Mouse (Mus musculus) stomach, postnatal 0 days (tissue): Measurements from ENCODE around the gene Adprhl1. TPM values are rescaled to one million over a fixed set of nuclear protein-coding genes. Genes with fewer than 3 reads are reported as not detected.
A peak's percentile ranks its signal among the peaks of the same experiment; 100 is the strongest.

ENCODE experiments used
- ATAC-seq: fragments of 200-750 bp; cut with Nextera tagmentation; 2 replicates; pipeline ENCODE4 v1.8.0; 2017; ENCODE audit not compliant: low FRiP score, low TSS enrichment
- DNase-seq: peaks from one replicate; pipeline ENCODE4 v3.0.0-alpha.2; 2016; ENCODE audit warnings: low spot score
- H3K27ac ChIP-seq: fragments of 300-500 bp; sonication (generic); replicated peaks from 2 replicates; pipeline ENCODE4 v1.5.1; 2014; ENCODE audit warnings: mild to moderate bottlenecking, control low read depth
- H3K27me3 ChIP-seq: fragments of 300-500 bp; sonication (generic); 2 replicates; pipeline ENCODE4 v1.6.1; 2014; ENCODE audit warnings: low read length; ENCODE audit not compliant: control insufficient read depth, insufficient read depth
- H3K36me3 ChIP-seq: fragments of 300-500 bp; sonication (generic); 2 replicates; pipeline ENCODE4 v1.6.1; 2014; ENCODE audit warnings: low read length, mixed read lengths; ENCODE audit not compliant: control insufficient read depth, insufficient read depth
- H3K4me1 ChIP-seq: fragments of 300-500 bp; sonication (generic); replicated peaks from 2 replicates; pipeline ENCODE4 v1.6.1; 2014; ENCODE audit warnings: antibody characterized with exemption; ENCODE audit not compliant: control insufficient read depth, insufficient read depth
- H3K4me2 ChIP-seq: fragments of 300-500 bp; sonication (generic); replicated peaks from 2 replicates; pipeline ENCODE4 v1.6.1; 2014; ENCODE audit warnings: low read depth, mild to moderate bottlenecking, control low read depth, moderate library complexity
- H3K4me3 ChIP-seq: fragments of 300-500 bp; sonication (generic); 2 replicates; pipeline ENCODE4 v1.5.1; 2014; ENCODE audit warnings: low read depth, low read length, control low read depth
- H3K9ac ChIP-seq: fragments of 300-500 bp; sonication (generic); 2 replicates; pipeline ENCODE4 v1.6.1; 2014; ENCODE audit warnings: mild to moderate bottlenecking, low read length, control low read depth, mixed read lengths
- H3K9me3 ChIP-seq: fragments of 300-500 bp; sonication (generic); 2 replicates; pipeline ENCODE4 v1.6.1; 2016; ENCODE audit warnings: low read length; ENCODE audit not compliant: control insufficient read depth
- CTCF ChIP-seq: IDR thresholded peaks from 2 replicates; pipeline ENCODE4 v1.5.1; 2016; ENCODE audit warnings: antibody characterized with exemption, low read depth, mild to moderate bottlenecking, moderate library complexity
- EP300 ChIP-seq: optimal IDR thresholded peaks from 2 replicates; pipeline ENCODE3; 2016; ENCODE audit warnings: antibody characterized with exemption
- WGBS: fragments of 180-500 bp; shearing (Covaris S2); extraction: QIAGEN DNeasy Blood & Tissue Kit; methylation state at CpG from one replicate; pipeline ENCODE4 v1.1.7; 2014; 5-methylcytosine and 5-hydroxymethylcytosine counted together
- polyA plus RNA-seq: library from polyadenylated mRNA; unstranded; fragments of >200 nt; fragmentation: Nextera tagmentation; extraction: Ambion mirVana; gene quantifications from 2 replicates; pipeline ENCODE4 v1.2.1, GENCODE M21; 2015

The Adprhl1 gene
- polyA plus RNA-seq, 1 experiment from 2014 or later, result 0.42 TPM

GRCm38 (mm10) chr8:13226288-13226687 lies 27.7 kb downstream of the Adprhl1 start:
- Histone ChIP-seq H3K4me3 (no peak overlapping the region), H3K9ac (no peak overlapping the region), H3K27ac (no peak overlapping the region), H3K4me1 (no peaks in the 10 kb centered on the region), H3K27me3 (no peaks in the 10 kb centered on the region), H3K4me2 (no peak overlapping the region), H3K9me3 (no peaks in the 10 kb centered on the region), H3K36me3 (no peaks in the 10 kb centered on the region)
- ATAC-seq (no peak), DNase-seq (no peak)
- TF ChIP-seq EP300, result no peak
- TF ChIP-seq CTCF, result no peak
- WGBS, result 55% methylated on average over 6 of the region's 6 CpGs

- Histone ChIP-seq H3K9me3 (no peaks in the 10 kb centered on the region), H3K4me3 (no peak overlapping the region), H3K9ac (no peak overlapping the region), H3K27ac (no peak overlapping the region), H3K27me3 (no peaks in the 10 kb centered on the region), H3K36me3 (no peaks in the 10 kb centered on the region), H3K4me1 (no peaks in the 10 kb centered on the region), H3K4me2 (no peak overlapping the region)
- WGBS, result 82% methylated on average over 9 of the region's 9 CpGs
- DNase-seq (no peak), ATAC-seq (no peak)
- no peak for TF ChIP-seq CTCF
- TF ChIP-seq EP300, result no peak
These were observed 29.5 kb downstream of the Adprhl1 start for GRCm38 (mm10) chr8:13224426-13224825.

GRCm38 (mm10) chr8:13218441-13218840 lies 35.5 kb downstream of the Adprhl1 start:
- ATAC-seq (no peak), DNase-seq (no peak)
- Histone ChIP-seq H3K9ac (no peak overlapping the region), H3K4me1 (no peaks in the 10 kb centered on the region), H3K36me3 (no peaks in the 10 kb centered on the region), H3K4me3 (no peak overlapping the region), H3K9me3 (no peaks in the 10 kb centered on the region), H3K27me3 (no peaks in the 10 kb centered on the region), H3K27ac (no peak overlapping the region), H3K4me2 (no peak overlapping the region)
- 80% methylated on average over 4 of the region's 4 CpGs for WGBS
- TF ChIP-seq CTCF, result no peak
- no peak for TF ChIP-seq EP300

- Histone ChIP-seq H3K4me3 (no peak overlapping the region), H3K27me3 (no peaks in the 10 kb centered on the region), H3K27ac (no peak overlapping the region), H3K4me2 (no peak overlapping the region), H3K4me1 (no peaks in the 10 kb centered on the region), H3K9me3 (no peaks in the 10 kb centered on the region), H3K36me3 (no peaks in the 10 kb centered on the region), H3K9ac (no peak overlapping the region)
- DNase-seq, result no peak
- no peak for ATAC-seq
- no peak for TF ChIP-seq EP300
- no peak for TF ChIP-seq CTCF
These were observed 36.0 kb downstream of the Adprhl1 start for GRCm38 (mm10) chr8:13217986-13218385.

GRCm38 (mm10) chr8:13217093-13217492 lies 36.9 kb downstream of the Adprhl1 start:
- H3K9me3 ChIP-seq, result no peaks in the 10 kb centered on the region
- H3K9ac ChIP-seq, result no peak overlapping the region
- no peaks in the 10 kb centered on the region for H3K4me1 ChIP-seq
- H3K4me3 ChIP-seq, result no peak overlapping the region
- DNase-seq (no peak), ATAC-seq (no peak)
- H3K4me2 ChIP-seq, result no peak overlapping the region
- no peak overlapping the region for H3K27ac ChIP-seq
- H3K36me3 ChIP-seq, result no peaks in the 10 kb centered on the region
- no peaks in the 10 kb centered on the region for H3K27me3 ChIP-seq
- no peak for TF ChIP-seq CTCF
- TF ChIP-seq EP300, result no peak
- 14% methylated on average over 5 of the region's 5 CpGs for WGBS

- H3K4me3 ChIP-seq, result no peak overlapping the region
- H3K9me3 ChIP-seq, result no peaks in the 10 kb centered on the region
- no peaks in the 10 kb centered on the region for H3K36me3 ChIP-seq
- ATAC-seq (0 out of 2 replicates have a peak, but pooled peaks have one; percentile 31), DNase-seq (peak; percentile 36)
- no peaks in the 10 kb centered on the region for H3K27me3 ChIP-seq
- H3K4me2 ChIP-seq, result no peak overlapping the region
- TF ChIP-seq EP300 (no peak), CTCF (no peak)
- H3K4me1 ChIP-seq, result no peaks in the 10 kb centered on the region
- no peak overlapping the region for H3K9ac ChIP-seq
- no peak overlapping the region for H3K27ac ChIP-seq
- 48% methylated on average over 8 of the region's 8 CpGs for WGBS
These were observed 37.6 kb downstream of the Adprhl1 start for GRCm38 (mm10) chr8:13216386-13216785.
